Mouse (Mus musculus): ENCODE results near the gene Pink1. TPM values are rescaled to one million over a fixed set of nuclear protein-coding genes. Genes with fewer than 3 reads are reported as not detected.

The Pink1 gene
- polyA plus RNA-seq, 1 experiment from 2014 or later = 50.5 TPM

DNA sequence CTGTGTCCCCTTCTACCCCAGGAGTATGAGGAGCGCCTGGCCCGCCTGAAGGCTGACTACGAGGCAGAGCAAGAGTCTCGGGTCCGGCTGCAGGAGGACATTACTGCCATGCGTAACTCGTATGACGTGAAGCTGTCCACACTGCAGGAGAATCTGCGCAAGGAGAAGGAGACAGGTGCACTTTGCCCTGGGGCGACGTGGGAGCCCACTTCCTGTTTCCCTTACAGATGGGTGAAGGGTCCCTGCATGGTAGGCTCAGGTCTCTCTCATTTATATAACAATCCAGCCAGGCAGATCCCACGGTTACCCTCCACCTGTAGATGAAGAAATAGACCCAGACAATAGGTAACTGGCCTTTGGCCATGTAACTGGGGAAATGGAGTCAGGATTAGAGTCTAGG is 39.7 kb downstream of the Pink1 start:
- Histone ChIP-seq H3K27me3 (0 out of 2 replicates have a peak, but pooled peaks cover 4% of the 10 kb centered on the region), H3K9me3 (no peaks in the 10 kb centered on the region), H3K4me2 (replicated peaks) (no peak overlapping the region), H3K27ac (no peak overlapping the region), H3K9ac (no peak overlapping the region), H3K4me3 (no peak overlapping the region), H3K36me3 (no peaks in the 10 kb centered on the region), H3K4me1 (no peaks in the 10 kb centered on the region)
- WGBS = 87% methylated on average over 12 of the region's 12 CpGs
- ATAC-seq (ENCODE audit: low FRiP score, low read depth) = no peak

DNA sequence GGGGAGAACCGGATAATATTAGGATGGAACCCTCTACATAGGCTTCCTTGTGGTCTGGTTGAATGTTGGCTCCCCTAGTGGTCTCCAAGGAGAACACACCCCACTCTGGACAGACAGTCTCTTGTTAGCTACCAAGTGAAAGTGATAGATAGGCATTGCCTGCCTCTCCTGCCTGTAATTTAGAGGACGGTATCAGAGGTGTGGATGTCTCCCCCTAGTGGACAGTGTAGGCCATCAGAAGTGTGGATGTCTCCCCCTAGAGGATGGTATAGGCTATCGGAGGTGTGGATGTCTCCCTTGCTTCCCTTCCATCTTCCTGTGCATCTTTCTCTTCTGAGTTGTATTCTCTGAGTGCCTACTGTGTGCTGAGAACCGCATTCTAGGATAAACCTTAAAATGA is 43.3 kb downstream of the Pink1 start:
- no peak overlapping the region for H3K9ac ChIP-seq
- no peak overlapping the region for H3K27ac ChIP-seq
- no peaks in the 10 kb centered on the region for H3K9me3 ChIP-seq
- H3K4me2 ChIP-seq (replicated peaks) = no peak overlapping the region
- WGBS = 31% methylated on average over 4 of the region's 4 CpGs
- ATAC-seq (ENCODE audit: low FRiP score, low read depth) = no peak; the same call in 1 of the 2 replicates
- H3K36me3 ChIP-seq = no peaks in the 10 kb centered on the region
- H3K27me3 ChIP-seq = no peaks in the 10 kb centered on the region
- no peak overlapping the region for H3K4me3 ChIP-seq
- no peaks in the 10 kb centered on the region for H3K4me1 ChIP-seq

DNA sequence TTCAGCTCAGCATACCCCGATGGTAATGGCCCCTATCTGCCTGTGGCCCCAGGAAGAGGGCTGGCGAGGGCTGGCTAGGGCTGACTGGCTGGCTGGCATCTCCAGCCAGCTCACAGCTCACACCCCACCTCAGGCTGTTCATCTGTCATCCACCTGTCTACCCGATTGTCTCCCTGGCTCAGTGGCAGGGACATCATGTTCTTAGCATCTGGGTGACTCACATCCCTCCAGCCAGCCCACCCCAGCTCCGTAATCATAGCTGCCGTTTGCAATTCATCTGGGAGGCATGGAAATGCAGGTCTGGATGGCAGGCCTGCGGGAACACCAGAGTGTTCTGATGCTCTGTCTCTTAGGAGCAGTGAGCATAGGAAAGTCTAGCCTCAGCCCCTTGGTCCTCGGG is 47.8 kb downstream of the Pink1 start:
- no peak for ATAC-seq (ENCODE audit: low FRiP score, low read depth)
- H3K9me3 ChIP-seq = no peaks in the 10 kb centered on the region
- no peak overlapping the region for H3K4me3 ChIP-seq
- H3K4me1 ChIP-seq = no peaks in the 10 kb centered on the region
- no peak overlapping the region for H3K27ac ChIP-seq
- H3K27me3 ChIP-seq = 0 out of 2 replicates have a peak, but pooled peaks cover 4% of the 10 kb centered on the region
- H3K4me2 ChIP-seq (replicated peaks) = no peak overlapping the region
- no peaks in the 10 kb centered on the region for H3K36me3 ChIP-seq
- H3K9ac ChIP-seq = no peak overlapping the region
- WGBS = 66% methylated on average over 7 of the region's 7 CpGs

DNA sequence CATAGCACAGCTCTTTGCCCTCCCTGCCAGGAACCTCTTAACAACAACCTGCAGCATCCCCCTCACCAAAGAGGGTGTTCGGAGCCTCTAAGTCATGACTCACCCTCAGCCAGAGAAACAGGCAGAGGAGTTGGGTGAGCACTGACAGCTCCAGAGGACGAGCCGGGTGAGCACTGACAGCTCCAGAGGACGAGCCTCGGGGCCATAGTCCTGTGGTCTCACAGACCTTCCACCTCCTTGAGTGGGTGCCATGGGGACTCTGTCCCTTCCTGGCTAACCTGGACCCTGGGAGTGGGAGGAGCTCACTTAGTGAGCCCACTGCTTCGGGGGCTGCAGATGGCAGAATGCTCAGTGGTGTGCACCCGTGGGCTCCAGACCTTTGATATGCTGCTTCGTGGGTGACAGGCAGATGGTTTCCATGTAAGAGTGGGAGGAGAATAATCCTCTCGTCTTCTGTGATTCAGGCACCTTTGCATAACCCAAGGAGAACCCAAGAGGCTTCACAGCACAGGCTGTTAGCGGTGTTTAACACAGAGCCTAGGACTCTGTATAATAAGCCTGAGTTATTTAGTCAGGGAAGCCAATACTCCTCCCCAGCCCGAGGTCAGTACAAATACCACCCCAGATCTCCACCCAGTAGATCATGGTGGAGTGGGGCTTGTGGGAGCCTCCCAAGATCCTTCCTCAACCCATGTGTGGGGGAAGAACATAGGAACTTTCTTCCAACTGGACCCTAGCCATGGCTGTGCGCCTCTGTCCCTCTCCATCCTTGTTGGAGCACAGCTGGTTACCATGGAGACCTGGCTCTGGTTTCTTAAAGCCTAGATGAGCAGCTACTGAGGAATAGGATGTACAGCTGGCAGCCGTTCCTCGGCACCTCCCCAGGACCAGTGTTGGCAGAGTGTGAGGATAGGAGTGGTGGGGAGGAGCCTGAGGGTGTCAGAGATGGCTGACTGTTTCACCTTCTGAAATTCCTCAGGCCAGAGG is 53.8 kb downstream of the Pink1 start:
- peak; percentile 44; the same call in 1 of the 2 replicates for ATAC-seq (ENCODE audit: low FRiP score, low read depth)
- H3K27me3 ChIP-seq = no peaks in the 10 kb centered on the region
- H3K4me3 ChIP-seq = no peak overlapping the region
- H3K9ac ChIP-seq = no peak overlapping the region
- WGBS = 61% methylated on average over 14 of the region's 14 CpGs
- H3K27ac ChIP-seq = no peak overlapping the region
- no peaks in the 10 kb centered on the region for H3K4me1 ChIP-seq
- H3K36me3 ChIP-seq = no peaks in the 10 kb centered on the region
- peaks cover under 1% of the 10 kb centered on the region; the same call in 1 of the 2 replicates for H3K9me3 ChIP-seq
- no peak overlapping the region for H3K4me2 ChIP-seq (replicated peaks)

DNA sequence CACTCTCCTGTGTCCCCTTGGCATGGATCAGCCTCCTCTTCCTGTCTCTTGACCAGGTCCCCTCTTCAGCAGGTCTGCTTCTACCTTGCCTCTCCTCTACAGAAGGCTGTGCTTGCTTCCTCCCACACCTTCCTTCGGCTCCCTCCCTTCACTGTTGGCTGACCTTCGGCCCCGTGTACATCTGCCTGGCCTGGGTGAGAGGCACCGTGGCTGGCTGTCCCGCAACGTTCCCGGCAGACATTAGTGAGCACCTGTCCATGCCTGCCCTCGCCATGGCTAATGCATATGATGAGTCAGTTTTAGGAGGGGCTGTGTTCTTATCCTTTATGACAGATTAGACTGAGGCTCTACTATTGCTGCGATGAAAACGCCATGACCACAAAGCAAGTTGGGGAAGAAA is 58.2 kb downstream of the Pink1 start:
- WGBS = 85% methylated on average over 10 of the region's 10 CpGs
- Histone ChIP-seq H3K4me1 (peaks cover 2% of the 10 kb centered on the region; the same call in 1 of the 2 replicates), H3K27ac (no peak overlapping the region), H3K4me2 (replicated peaks) (no peak overlapping the region), H3K27me3 (peaks cover 21% of the 10 kb centered on the region), H3K9ac (no peak overlapping the region), H3K36me3 (no peaks in the 10 kb centered on the region), H3K9me3 (peaks cover 4% of the 10 kb centered on the region; the same call in 1 of the 2 replicates), H3K4me3 (no peak overlapping the region)
- no peak for ATAC-seq (ENCODE audit: low FRiP score, low read depth)

Small RNA genes within 50 kb of the gene (microRNA-seq; reads per million reads assigned to microRNA genes)
- gene Gm27646 (not detected), gene Mir7019 (0.52 reads per million)

Other genes starting within 250 kb of the Pink1 start
- 202 and 222 TPM in 2 replicates for gene Hp1bp3, start 110.0 kb downstream of the Pink1 start, polyA plus RNA-seq (2015; fragmentation: Nextera tagmentation; extraction: Ambion mirVana)
- gene Sh2d5, start 75.9 kb downstream of the Pink1 start, polyA plus RNA-seq (2015; fragmentation: Nextera tagmentation; extraction: Ambion mirVana) = 0.85 and 0.87 TPM in 2 replicates
- 1.2 and 1.4 TPM in 2 replicates for gene Kif17, start 75.9 kb downstream of the Pink1 start, polyA plus RNA-seq (2015; fragmentation: Nextera tagmentation; extraction: Ambion mirVana)
- 356 and 364 TPM in 2 replicates for gene Ddost, start 21.6 kb downstream of the Pink1 start, polyA plus RNA-seq (2015; fragmentation: Nextera tagmentation; extraction: Ambion mirVana)
- gene Cda, start 41.7 kb upstream of the Pink1 start, polyA plus RNA-seq (2015; fragmentation: Nextera tagmentation; extraction: Ambion mirVana) = 4.9 and 5.6 TPM in 2 replicates
- not detected in 2 replicates for gene Fam43b, start 70.2 kb upstream of the Pink1 start, polyA plus RNA-seq (2015; fragmentation: Nextera tagmentation; extraction: Ambion mirVana)
- gene Mul1, start 108.4 kb upstream of the Pink1 start, polyA plus RNA-seq (2015; fragmentation: Nextera tagmentation; extraction: Ambion mirVana) = 18.4 and 18.9 TPM in 2 replicates
- gene Camk2n1, start 128.0 kb upstream of the Pink1 start, polyA plus RNA-seq (2015; fragmentation: Nextera tagmentation; extraction: Ambion mirVana) = 1.6 and 1.9 TPM in 2 replicates